Mouse (Mus musculus) MN1 (cell line): ENCODE results near the gene Smc4.

ENCODE experiments used
- DNase-seq: peaks from one replicate; pipeline ENCODE4 v3.0.0-alpha.2; 2016; ENCODE audit warnings: low spot score

Smc4 gene

GRCm38 (mm10) chr3:69004437-69005337 is at the start of gene Smc4, which contains the start of gene Ift80:
Gene Smc4 (plus strand): TSS chr3:69004738.
Gene Ift80 (minus strand): TSS chr3:69004570.
- peak; percentile 99 for DNase-seq

- DNase-seq, result no peak
Observed at GRCm38 (mm10) chr3:68956454-68956853, 48.1 kb upstream of the Smc4 start.

GRCm38 (mm10) chr3:68957413-68957812 is 47.1 kb upstream of the Smc4 start:
- no peak for DNase-seq

- no peak for DNase-seq
Observed at GRCm38 (mm10) chr3:68964682-68965081, 39.9 kb upstream of the Smc4 start.

GRCm38 (mm10) chr3:68966527-68967285 is 37.8 kb upstream of the Smc4 start:
- no peak for DNase-seq

- no peak for DNase-seq
Observed at GRCm38 (mm10) chr3:68967404-68967803, 37.1 kb upstream of the Smc4 start.

- DNase-seq, result no peak
Observed at GRCm38 (mm10) chr3:68969091-68969590, 35.4 kb upstream of the Smc4 start.

- DNase-seq, result no peak
Observed at GRCm38 (mm10) chr3:68973574-68973973, 31.0 kb upstream of the Smc4 start.

GRCm38 (mm10) chr3:68974639-68975532 is 29.7 kb upstream of the Smc4 start:
- no peak for DNase-seq

GRCm38 (mm10) chr3:68975533-68976490 is 28.7 kb upstream of the Smc4 start:
- DNase-seq, result no peak

GRCm38 (mm10) chr3:68977696-68978095 is 26.8 kb upstream of the Smc4 start:
- no peak for DNase-seq

- DNase-seq, result no peak
Observed at GRCm38 (mm10) chr3:68979187-68979586, 25.4 kb upstream of the Smc4 start.

GRCm38 (mm10) chr3:68980898-68981297 is 23.6 kb upstream of the Smc4 start:
- DNase-seq, result no peak

- no peak for DNase-seq
Observed at GRCm38 (mm10) chr3:68986550-68986949, 18.0 kb upstream of the Smc4 start.

- no peak for DNase-seq
Observed at GRCm38 (mm10) chr3:69002781-69003180, 1.8 kb upstream of the Smc4 start.

- no peak for DNase-seq
Observed at GRCm38 (mm10) chr3:69004055-69004436, 492 bp upstream of the Smc4 start.

GRCm38 (mm10) chr3:69005338-69006245 is 1.1 kb downstream of the Smc4 start:
- DNase-seq, result peak; percentile 80

GRCm38 (mm10) chr3:69006246-69006760 is 1.8 kb downstream of the Smc4 start:
- no peak for DNase-seq

GRCm38 (mm10) chr3:69008873-69009272 is 4.3 kb downstream of the Smc4 start:
- no peak for DNase-seq
